Mouse (Mus musculus): Measurements from ENCODE around the gene C530008M17Rik. TPM values are rescaled to one million over a fixed set of nuclear protein-coding genes. Genes with fewer than 3 reads are reported as not detected.

C530008M17Rik gene
- polyA plus RNA-seq, 1 experiment from 2014 or later = 7.4 TPM

DNA sequence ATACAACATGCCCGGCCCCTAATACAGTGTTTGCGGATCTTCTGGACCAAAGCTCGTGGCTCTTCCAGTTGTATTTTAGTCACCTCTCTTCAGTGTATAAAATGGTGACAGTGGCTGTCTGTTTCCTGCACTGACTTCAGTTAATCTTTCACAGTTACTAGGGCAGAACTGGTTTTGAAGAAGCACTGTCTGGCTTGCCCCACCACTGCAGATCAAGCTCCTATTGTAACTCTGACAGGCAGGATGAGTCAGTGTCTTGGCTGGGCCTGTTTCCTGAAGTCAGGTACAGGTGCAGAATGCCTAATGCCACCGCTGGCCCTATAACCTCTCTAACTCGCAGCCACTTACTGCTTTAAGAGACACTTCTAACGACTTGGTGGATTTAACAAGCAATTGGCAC lies 152.7 kb downstream of the C530008M17Rik start:
- Histone ChIP-seq H3K27me3 (no peaks in the 10 kb centered on the region), H3K9me3 (replicated peaks) (no peaks in the 10 kb centered on the region), H3K27ac (no peak overlapping the region), H3K36me3 (no peaks in the 10 kb centered on the region), H3K4me3 (replicated peaks) (no peak overlapping the region), H3K4me1 (replicated peaks) (no peaks in the 10 kb centered on the region), H3K4me2 (no peak overlapping the region), H3K9ac (no peak overlapping the region)
- DNase-seq = no peak
- WGBS (ENCODE audit: insufficient replicate concordance) = 76% methylated on average over 6 of the region's 6 CpGs
- no peak for ATAC-seq (ENCODE audit: low read depth)

DNA sequence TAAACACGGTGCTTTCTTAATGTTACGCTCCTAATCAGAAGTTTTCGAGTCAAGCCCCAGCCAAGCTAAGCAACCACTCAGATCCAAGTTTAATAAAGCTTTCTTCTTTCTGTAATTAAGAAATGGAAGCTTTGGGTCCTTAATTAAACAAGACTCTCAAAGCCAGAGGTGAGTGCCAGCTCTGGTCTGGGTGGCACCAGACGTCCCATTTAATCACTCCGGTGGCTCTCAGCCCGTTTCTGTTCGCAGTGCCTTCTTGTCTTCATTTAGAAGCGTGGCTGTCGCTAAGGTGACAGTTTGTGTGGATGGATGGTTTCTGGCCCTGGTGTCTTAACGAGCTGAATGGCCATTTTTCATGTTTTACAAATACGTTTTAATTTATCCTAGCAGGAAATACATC lies 158.7 kb downstream of the C530008M17Rik start:
- Histone ChIP-seq H3K27me3 (no peaks in the 10 kb centered on the region), H3K4me1 (replicated peaks) (no peaks in the 10 kb centered on the region), H3K27ac (no peak overlapping the region), H3K4me2 (no peak overlapping the region), H3K9me3 (replicated peaks) (no peaks in the 10 kb centered on the region), H3K36me3 (no peaks in the 10 kb centered on the region), H3K4me3 (replicated peaks) (no peak overlapping the region), H3K9ac (no peak overlapping the region)
- WGBS (ENCODE audit: insufficient replicate concordance) = 77% methylated on average over 11 of the region's 11 CpGs
- ATAC-seq (ENCODE audit: low read depth) = no peak
- no peak for DNase-seq

DNA sequence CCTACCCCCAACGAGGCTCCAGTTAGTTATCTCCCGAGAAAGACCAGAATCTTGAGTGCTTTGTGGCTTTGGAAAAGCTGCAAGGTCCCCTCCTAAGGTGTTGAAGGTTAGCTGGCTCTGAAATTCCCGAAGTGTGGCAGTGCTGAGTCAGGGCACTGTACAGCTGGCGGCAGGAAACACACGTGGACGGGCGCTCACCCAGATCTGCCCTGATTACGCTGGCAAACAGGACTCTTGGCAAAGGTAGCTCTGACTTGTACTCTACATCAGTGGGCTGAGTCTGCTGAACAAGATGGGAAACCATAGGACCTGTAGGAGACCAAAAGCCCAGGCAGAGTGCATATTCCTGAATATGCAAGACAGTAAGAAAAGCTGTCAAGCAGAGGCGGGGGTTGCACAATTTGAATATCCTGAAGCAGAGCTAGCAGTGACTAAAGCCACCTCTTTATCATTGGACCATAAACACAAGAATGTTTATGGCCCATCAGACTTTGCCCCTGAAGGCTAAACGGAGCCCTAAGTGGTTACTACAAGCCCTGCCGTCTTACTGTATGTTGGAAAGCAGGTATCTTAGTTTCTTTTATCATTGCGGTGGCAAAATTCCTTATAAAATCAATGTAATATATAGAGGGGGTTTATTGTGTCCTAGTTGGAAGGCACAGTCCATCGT lies 159.6 kb downstream of the C530008M17Rik start:
- ATAC-seq (ENCODE audit: low read depth) (no peak), DNase-seq (no peak)
- Histone ChIP-seq H3K27me3 (no peaks in the 10 kb centered on the region), H3K4me3 (replicated peaks) (no peak overlapping the region), H3K4me2 (no peak overlapping the region), H3K9me3 (replicated peaks) (no peaks in the 10 kb centered on the region), H3K36me3 (no peaks in the 10 kb centered on the region), H3K4me1 (replicated peaks) (no peaks in the 10 kb centered on the region), H3K9ac (no peak overlapping the region), H3K27ac (no peak overlapping the region)
- WGBS (ENCODE audit: insufficient replicate concordance) = 63% methylated on average over 13 of the region's 13 CpGs

DNA sequence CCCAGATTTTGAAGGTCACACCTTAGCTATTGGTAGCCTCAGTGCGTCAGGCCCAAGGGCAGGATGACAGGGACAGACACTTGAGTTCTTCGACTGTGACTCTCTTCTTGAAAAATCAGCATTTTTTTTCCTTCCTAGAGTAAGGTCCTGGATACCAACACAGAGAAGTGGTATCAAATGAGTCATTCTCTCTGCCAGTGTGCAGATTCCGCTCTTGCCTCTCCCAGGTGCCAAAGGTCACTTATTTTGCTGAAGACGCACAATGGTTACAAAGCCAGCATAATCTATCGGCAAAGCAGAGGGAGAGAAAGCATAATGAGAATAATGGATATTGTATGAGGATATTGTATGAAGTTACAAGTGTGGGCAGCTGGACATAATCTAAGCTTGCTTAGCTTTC lies 160.4 kb downstream of the C530008M17Rik start:
- Histone ChIP-seq H3K4me1 (replicated peaks) (no peaks in the 10 kb centered on the region), H3K9ac (no peak overlapping the region), H3K27ac (no peak overlapping the region), H3K4me2 (no peak overlapping the region), H3K27me3 (no peaks in the 10 kb centered on the region), H3K4me3 (replicated peaks) (no peak overlapping the region), H3K9me3 (replicated peaks) (no peaks in the 10 kb centered on the region), H3K36me3 (no peaks in the 10 kb centered on the region)
- ATAC-seq (ENCODE audit: low read depth) = no peak
- WGBS (ENCODE audit: insufficient replicate concordance) = 87% methylated on average over 5 of the region's 5 CpGs
- DNase-seq = no peak

DNA sequence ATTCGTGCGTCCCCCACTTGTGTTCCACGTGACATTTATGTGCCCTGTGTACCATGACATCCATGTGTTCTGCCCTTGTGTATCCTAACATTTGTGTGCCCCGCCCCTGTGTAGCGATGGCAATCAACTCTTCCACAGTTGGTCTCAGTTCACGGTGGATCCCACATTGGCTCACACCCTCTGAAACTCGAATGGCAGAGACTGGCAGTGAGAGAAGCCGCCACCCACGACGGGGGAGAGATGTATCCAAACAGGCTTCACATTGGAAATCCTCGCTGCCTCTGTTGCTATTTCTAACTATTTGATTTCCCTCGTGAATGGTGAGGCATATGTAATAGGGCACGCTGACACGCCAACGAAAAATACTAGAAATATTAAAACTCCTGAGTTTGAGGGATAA lies 161.4 kb downstream of the C530008M17Rik start:
- WGBS (ENCODE audit: insufficient replicate concordance) = 77% methylated on average over 15 of the region's 15 CpGs
- Histone ChIP-seq H3K9ac (no peak overlapping the region), H3K4me3 (replicated peaks) (no peak overlapping the region), H3K4me2 (no peak overlapping the region), H3K36me3 (no peaks in the 10 kb centered on the region), H3K27me3 (no peaks in the 10 kb centered on the region), H3K27ac (no peak overlapping the region), H3K4me1 (replicated peaks) (no peaks in the 10 kb centered on the region), H3K9me3 (replicated peaks) (no peaks in the 10 kb centered on the region)
- ATAC-seq (ENCODE audit: low read depth) (no peak), DNase-seq (no peak)

DNA sequence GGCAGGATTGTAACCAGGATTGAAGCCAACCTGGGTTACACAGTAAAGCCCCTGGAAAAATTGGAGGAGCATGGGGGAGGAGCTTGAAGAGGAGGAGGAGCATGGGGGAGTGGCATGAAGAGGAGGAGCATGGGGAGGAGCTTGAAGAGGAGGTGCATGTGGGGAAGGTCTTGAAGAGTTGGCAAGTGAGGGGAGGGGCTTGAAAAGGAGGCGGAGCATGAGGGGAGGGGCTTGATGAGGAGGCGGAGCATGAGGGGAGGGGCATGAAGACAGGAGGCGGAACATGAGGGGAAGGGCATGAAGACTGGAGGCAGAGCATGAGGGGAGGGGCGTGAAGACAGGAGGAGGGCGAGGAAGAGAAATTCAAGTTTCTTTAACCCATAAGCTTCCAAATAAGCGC lies 162.5 kb downstream of the C530008M17Rik start:
- Histone ChIP-seq H3K9ac (no peak overlapping the region), H3K36me3 (no peaks in the 10 kb centered on the region), H3K27me3 (no peaks in the 10 kb centered on the region), H3K9me3 (replicated peaks) (no peaks in the 10 kb centered on the region), H3K4me3 (replicated peaks) (no peak overlapping the region), H3K4me2 (no peak overlapping the region), H3K4me1 (replicated peaks) (no peaks in the 10 kb centered on the region), H3K27ac (no peak overlapping the region)
- 62% methylated on average over 6 of the region's 6 CpGs for WGBS (ENCODE audit: insufficient replicate concordance)
- DNase-seq (no peak), ATAC-seq (ENCODE audit: low read depth) (no peak)

DNA sequence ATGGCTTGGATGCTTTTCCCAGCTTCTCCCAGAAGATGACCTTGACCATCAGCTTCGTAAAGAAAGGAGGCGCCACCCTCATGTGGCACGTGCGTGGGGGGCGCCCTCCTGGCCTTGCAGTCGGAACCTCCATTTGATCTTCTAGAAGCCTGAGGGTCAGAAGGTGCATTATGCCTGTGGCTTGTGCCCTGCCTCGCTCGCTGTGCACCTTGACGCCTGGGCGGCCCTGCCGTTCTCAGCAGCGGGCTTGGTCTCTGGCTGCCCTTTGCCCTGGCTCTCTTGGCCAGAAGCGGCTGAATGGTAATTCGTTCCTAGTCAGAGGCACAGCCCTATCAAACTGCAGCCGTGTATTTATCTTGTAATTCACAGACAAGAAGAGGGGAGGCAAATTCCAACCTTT lies 165.8 kb downstream of the C530008M17Rik start:
- DNase-seq (no peak), ATAC-seq (ENCODE audit: low read depth) (no peak)
- no peak overlapping the region for H3K4me2 ChIP-seq

DNA sequence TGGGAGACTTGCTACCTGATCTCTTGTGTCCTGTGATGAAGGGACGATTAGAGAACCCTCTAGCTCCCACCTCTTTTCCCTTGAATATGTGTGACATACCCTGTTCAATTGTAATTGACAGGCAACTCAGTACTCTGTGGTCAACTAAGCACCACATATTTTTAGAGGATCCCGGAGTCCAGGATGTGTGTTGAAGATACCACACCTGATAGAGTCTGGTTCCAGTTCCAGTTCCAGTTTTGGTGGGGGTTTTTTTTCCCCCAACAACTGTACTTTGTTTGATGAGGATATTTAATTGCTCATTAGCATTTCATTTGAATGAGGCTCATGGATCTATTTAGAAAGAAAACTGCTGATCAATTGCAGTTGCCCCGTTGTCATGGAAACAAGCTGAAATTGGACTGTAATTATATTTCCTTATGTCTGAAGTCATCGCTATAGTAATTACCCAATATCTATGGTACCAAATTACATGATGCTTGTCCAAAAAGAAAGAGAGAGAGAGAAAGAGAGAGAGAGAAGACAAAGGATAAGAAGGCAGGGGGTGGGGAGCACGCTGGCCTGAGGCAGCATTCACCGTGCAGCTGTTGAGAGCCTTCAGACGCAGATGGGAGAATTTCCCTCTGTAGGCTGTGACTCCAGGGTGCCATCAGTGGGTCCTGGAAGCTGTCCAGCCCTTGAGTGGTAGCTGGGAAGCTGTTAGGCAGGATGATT lies 172.4 kb downstream of the C530008M17Rik start:
- no peak for DNase-seq
- 71% methylated on average over 7 of the region's 7 CpGs for WGBS (ENCODE audit: insufficient replicate concordance)
- Histone ChIP-seq H3K4me1 (replicated peaks) (no peaks in the 10 kb centered on the region), H3K27me3 (no peaks in the 10 kb centered on the region), H3K36me3 (no peaks in the 10 kb centered on the region), H3K9me3 (replicated peaks) (no peaks in the 10 kb centered on the region), H3K27ac (no peak overlapping the region), H3K4me3 (replicated peaks) (no peak overlapping the region), H3K4me2 (no peak overlapping the region), H3K9ac (no peak overlapping the region)
- ATAC-seq (ENCODE audit: low read depth) = no peak

More for the DNA sequence above, 165.8 kb downstream of the C530008M17Rik start:
- Histone ChIP-seq H3K4me1 (replicated peaks) (no peaks in the 10 kb centered on the region), H3K36me3 (no peaks in the 10 kb centered on the region), H3K4me3 (replicated peaks) (no peak overlapping the region), H3K9me3 (replicated peaks) (no peaks in the 10 kb centered on the region), H3K27me3 (no peaks in the 10 kb centered on the region), H3K27ac (no peak overlapping the region), H3K9ac (no peak overlapping the region)
- WGBS (ENCODE audit: insufficient replicate concordance) = 84% methylated on average over 15 of the region's 15 CpGs

DNA sequence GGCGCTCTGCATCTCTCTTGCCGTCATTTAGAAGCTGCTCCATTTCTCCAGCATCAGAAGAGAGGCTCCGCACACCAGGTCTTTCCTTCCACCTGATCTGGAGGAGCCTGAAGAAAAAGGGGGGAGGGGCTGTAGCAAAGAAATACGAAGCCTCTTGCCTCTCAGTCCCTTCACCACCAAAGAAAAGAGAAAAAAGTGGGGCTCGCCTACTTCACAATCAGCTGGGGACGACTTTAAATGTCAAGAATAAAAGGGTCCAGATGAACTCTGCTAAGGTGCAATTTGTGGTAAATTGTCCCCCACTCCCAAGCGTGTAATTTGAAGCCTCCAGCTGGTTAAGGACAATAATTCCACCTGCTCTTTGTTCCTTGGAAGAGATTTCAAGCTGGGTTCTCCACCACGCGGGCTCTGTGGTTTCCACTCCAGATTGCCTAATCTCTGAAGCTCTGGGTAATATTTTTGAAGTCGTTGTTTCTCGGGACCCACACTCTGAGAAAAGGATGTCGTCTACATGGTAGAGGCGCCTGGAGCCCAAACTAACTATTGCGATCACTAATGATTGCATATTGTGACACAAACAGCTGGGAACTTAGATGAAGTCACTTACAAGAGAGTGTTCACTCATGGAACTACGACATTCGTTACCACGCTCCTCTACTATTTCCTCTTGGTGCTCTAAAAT lies 176.4 kb downstream of the C530008M17Rik start:
- no peaks in the 10 kb centered on the region for H3K36me3 ChIP-seq
- WGBS (ENCODE audit: insufficient replicate concordance) = 70% methylated on average over 17 of the region's 17 CpGs
- DNase-seq (no peak), ATAC-seq (ENCODE audit: low read depth) (no peak)
- no peaks in the 10 kb centered on the region for H3K9me3 ChIP-seq (replicated peaks)
- no peaks in the 10 kb centered on the region for H3K4me1 ChIP-seq (replicated peaks)
- no peak overlapping the region for H3K4me2 ChIP-seq
- H3K9ac ChIP-seq = no peak overlapping the region
- H3K27me3 ChIP-seq = no peaks in the 10 kb centered on the region
- H3K4me3 ChIP-seq (replicated peaks) = no peak overlapping the region
- H3K27ac ChIP-seq = no peak overlapping the region

DNA sequence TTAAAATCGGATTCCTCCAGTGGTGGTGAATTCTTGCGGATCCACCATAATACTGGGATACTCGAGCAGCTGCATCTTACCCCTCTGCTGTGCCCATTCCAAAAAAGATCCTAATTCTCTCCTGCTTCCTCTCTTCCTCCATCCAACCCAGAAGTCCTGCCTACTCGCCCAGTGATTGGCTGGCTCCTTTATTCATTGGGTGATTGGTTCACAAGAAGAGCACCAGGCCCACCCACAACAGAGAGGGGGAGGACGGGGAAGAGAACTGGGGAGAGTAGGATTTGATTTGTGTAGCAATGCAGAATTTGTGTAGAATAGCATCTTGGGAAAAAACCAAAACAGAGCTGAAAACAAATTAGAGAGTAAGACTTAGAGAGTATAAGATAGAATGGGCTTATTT lies 180.7 kb downstream of the C530008M17Rik start:
- WGBS (ENCODE audit: insufficient replicate concordance) = 55% methylated on average over 5 of the region's 5 CpGs
- H3K9me3 ChIP-seq (replicated peaks) = no peaks in the 10 kb centered on the region
- no peaks in the 10 kb centered on the region for H3K36me3 ChIP-seq

DNA sequence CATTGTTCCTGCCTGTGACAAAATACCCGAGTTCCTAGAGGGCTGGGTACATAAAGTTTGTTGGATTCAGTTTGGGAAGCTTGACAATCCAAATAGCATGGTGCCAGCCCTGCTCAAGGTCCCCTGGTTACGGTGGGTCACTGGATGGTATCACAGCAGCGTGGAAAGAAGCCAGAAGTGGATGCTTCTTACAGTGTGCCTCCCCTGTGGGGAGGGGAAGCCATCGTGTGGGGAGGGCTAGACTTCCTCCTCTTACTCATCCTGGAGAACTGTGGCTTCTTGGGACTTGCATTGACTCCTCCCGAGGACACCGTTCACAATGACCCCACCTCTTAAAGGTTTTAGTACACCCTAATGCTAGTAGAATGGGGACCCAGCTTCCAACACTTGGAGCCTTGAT lies 183.5 kb downstream of the C530008M17Rik start:
- no peak overlapping the region for H3K27ac ChIP-seq
- H3K4me1 ChIP-seq (replicated peaks) = peaks cover 7% of the 10 kb centered on the region
- H3K9ac ChIP-seq = no peak overlapping the region
- H3K4me2 ChIP-seq = no peak overlapping the region
- H3K4me3 ChIP-seq (replicated peaks) = no peak overlapping the region
- H3K27me3 ChIP-seq = no peaks in the 10 kb centered on the region
- no peaks in the 10 kb centered on the region for H3K9me3 ChIP-seq (replicated peaks)
- H3K36me3 ChIP-seq = no peaks in the 10 kb centered on the region
- no peak for ATAC-seq (ENCODE audit: low read depth)
- WGBS (ENCODE audit: insufficient replicate concordance) = 61% methylated on average over 6 of the region's 6 CpGs
- DNase-seq = no peak

More for the DNA sequence above, 180.7 kb downstream of the C530008M17Rik start:
- no peak overlapping the region for H3K4me3 ChIP-seq (replicated peaks)
- DNase-seq (no peak), ATAC-seq (ENCODE audit: low read depth) (no peak)
- H3K27ac ChIP-seq = no peak overlapping the region
- H3K4me1 ChIP-seq (replicated peaks) = peaks cover 5% of the 10 kb centered on the region
- no peak overlapping the region for H3K9ac ChIP-seq
- no peak overlapping the region for H3K4me2 ChIP-seq
- no peaks in the 10 kb centered on the region for H3K27me3 ChIP-seq

All from liver, embryonic 13.5 days (tissue).